Mouse (Mus musculus) layer of hippocampus, adult 18-20 months (tissue): ENCODE results near the gene Med4. TPM values are rescaled to one million over a fixed set of nuclear protein-coding genes. Genes with fewer than 3 reads are reported as not detected.

Experiments used
- DNase-seq, 2 experiments: peaks; one replicate each; pipeline ENCODE4 v3.0.0; 2022; ENCODE audit warnings: low spot score in 2 of 2
- long read RNA-seq: library from polyadenylated mRNA; stranded (forward); transcript quantifications from one replicate; pipeline ENCODE4 v2.0.0, GENCODE M21; 2021
- total RNA-seq, 2 experiments: library from RNA; stranded (reverse); gene quantifications; 2 replicates each; pipeline ENCODE4 v1.2.3; 2021

Gene Med4
- total RNA-seq = 10 to 100 TPM; 30.4 to 36.9 TPM
- long read RNA-seq, transcript Med4-201 (7 exons, 1,328 nt) = major isoform, 11 of 14 reads
- long read RNA-seq, partial matches to known transcripts = 2 of 14 reads
- long read RNA-seq, other reads (novel, unspliced or antisense) = 1 of 14 reads

DNA sequence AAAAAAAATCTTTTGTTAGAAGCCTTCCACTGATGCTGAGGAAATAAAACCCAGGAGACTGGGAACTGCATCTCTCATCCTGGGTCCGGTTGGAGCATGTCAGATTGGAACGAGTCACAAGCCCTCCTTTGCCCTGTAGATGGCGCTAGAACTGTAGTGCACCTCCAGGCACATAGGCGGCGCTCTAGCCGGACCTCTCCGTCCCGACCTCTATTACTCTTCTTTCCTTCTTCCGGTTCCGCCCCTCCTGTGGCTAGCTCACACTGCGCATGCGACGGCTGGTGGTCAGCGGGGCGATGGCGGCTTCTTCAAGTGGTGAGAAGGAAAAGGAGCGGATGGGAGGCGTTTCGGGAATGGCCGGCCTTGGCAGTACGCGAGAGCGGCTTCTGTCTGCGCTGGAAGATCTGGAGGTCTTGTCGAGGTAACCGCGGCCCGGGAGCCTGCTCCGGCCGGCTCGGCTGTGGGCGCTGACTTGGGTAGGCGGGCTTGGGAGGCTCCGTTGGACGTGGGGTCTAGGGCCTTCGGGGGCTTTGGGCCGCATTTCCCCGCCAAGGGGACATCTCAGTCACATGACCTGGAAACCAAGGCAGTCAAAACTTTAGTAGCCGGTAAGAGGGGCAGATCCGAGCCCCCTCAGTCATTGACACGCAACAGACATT is at the start of gene Med4:
TSS of gene Med4 (plus strand) at position 261 of the 659 bp plus-strand sequence.
- peak; percentile 94 to 98 for DNase-seq

DNA sequence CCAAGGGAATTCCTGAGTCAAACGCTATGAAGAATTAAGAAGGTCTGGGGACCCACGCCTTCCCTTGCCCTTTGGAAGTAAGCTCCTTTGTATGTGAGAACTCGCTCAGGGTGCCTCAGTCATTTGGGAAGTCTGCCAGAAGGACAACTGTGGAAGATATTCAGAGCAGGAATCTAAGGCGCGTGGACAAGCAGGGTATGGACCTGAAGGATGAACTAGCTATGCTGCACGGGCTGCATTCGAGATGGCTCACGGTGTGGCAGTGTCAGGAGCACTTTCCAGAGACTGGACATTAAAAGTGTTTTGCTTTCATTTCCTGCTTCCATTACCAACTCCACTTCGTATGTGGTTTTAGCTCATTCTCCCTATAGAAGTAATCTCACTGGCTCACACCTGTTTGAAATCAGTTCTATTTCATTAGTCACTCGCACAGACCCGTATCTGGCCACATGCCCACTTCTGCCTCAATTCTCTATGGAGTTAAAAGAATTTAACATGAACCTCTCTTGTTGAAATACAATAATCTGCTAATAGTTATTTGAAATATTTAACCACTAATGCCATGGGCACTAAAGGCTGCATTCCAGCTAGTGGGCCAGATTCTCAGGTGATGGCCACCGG is 49.2 kb upstream of the Med4 start:
- no peak for DNase-seq

DNA sequence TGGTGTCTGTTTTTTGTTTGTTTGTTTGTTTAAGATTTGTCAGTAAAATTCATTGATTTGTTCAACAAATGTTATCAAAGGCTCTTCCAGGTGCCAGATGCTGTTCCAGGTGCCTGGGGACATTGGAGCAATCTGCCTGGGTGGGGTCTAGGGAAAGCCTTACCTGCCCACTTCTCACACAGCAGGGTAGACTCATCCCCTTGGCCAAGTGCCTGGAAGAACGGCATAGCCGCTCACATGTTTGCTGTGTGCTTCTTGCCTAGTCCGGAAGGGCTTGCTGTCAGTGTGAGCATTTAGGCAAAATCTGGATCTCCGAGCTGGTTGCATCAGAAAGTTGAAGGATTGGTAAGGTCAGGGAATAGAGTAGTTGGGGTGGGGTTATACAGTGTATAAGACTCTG is 47.6 kb upstream of the Med4 start:
- no peak for DNase-seq

DNA sequence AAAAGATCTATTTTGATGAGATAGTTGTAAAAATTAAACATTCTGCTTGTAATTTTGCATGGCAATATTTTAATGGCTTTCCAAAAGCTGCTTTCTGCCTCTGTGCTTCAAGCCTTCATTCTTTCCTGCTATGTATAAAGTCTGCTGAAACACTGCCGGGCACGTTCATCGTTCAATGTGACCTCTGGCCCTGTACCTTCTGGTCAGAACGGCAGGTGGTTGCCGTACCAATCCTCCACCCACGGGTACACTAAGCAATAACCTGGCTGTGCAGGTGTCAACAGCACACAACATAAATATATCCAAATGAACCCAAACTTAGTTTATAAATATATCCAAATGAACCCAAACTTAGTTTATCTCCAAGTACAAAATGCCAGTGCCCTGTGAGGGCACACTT is 42.1 kb upstream of the Med4 start:
- DNase-seq = no peak

DNA sequence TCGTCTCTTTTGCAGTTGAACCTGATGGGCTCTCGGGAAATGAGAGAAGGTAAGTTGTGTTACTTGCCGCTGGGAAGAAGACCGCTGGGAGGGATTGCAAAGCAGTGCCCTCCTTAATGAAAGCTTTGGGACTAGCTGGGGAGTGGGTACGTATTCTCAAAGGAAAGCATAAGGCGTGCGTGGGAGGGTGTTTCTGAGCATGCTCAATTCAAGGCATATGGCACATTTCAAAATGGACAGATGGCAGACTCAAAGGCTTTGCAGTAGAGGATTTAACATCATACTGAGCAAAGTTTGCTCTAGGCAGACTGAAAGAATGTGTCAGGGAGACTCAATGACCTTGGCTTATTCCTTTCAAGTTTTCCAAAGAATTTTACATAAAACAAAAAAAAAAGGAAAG is 40.3 kb upstream of the Med4 start:
- peak; percentile 84 to 96 for DNase-seq

DNA sequence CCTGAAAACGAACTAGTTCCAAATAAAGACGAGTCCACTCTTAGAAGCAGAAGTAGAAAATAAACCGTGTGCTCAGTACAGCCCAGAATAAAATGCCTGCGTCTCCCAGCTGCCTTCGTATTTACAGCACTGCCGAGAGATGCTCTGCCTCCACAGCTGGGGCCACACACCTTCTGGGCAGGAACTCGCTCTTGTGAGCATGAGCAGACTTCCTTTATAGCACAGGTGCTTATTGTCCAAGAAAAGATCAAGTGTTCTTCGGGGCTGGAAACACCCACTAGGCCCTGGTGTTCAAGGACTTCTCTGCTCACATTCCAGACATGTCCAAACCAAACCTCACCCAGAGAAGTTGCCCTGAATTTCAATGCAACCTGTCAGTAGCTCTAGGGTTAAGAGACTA is 39.2 kb upstream of the Med4 start:
- no peak for DNase-seq

DNA sequence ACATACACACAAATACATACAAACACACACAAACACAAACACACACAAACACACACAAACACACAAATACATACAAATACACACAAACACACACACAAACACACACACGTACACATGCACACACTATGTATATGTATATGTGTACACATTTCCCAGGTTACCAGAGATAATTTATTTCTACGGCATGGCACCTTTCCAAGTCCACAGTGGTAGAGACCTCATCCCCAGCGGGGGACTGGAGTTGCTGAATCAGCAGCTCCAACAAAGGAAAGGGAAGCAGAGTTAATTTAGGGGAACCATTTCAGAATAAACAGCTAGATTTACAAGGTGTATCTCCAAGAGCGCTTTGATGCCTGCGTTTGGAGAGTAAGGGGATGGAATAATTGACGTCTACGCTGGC is 37.6 kb upstream of the Med4 start:
- no peak for DNase-seq

DNA sequence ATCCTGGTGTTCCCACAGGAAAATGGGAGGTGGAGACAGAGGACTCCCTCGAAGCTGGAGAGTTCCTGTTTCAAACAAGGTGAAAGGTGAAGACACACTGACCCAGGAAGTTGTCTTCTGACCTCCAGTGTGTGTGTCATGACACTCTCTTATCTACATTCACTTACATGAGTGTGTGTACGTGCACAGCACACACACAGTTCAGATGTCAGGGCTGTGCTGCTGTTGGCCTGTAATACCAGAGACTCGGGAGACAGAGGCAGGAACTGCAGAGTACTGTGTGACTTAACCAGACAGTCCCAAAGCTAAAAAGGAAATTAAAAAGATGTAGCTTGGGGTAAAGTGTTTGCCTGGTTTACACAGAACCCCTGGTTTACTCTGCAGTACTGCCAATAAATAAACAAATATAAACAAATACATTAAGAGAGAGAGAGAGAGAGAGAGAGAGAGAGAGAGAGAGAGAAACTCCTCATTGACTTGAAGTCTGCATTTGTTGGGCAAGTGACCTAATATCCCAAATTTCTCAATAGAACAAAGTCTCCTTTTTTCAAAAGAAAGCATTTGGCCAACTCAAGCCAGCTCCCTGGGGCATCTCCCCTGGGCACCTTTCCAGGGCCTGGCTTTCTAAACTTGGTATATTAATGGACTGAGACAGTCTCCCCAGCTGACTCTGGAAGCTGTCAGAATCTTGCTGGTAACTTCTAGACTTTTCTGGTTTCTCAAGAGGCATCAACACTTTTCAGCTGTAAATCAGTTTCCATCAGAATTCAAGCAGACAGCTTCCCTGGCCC is 36.0 kb upstream of the Med4 start:
- peak in 1 of 2 experiments; percentile 55 for DNase-seq

DNA sequence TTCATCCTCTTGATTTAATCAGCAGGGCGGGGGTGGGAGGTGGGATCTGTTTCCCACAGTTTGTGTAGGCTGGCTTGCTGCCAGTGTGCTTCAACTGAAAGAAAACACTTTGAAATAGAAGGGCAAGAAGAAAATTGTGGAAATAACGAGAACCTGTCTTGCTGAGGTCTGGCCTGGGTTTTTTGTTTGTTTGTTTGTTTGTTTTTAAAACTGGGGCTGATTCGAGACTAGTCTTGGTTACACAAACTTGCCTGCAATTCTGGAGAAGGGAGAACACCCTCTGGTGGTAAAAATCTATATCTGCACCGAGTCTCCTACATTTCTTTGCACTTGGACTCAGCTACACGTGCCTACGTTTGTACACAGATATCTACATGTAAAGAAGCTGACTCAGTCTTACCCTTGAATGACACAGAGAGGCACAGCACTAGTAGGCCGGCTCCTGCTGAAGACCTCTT is 35.2 kb upstream of the Med4 start:
- peak in 1 of 2 experiments; percentile 80 for DNase-seq

DNA sequence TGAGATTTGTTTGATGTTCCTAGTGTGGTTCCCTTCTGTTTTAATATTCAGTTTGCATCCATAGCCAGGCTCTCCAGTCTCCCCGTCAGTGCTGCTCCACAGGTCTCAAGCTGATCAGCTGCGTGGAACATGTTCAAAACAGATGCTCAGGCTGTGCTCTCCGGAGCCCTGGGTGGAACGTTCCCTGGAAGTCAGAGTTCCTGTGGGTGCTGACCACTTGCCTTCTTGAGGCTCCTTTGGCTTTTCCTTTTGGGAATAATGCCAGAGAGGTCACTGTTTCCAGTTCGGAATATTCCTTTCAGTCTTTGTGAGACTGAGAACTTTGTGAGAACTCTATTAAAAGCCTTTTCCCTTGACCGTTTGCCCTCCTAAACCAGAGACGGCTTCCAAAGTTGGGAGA is 34.3 kb upstream of the Med4 start:
- no peak for DNase-seq

DNA sequence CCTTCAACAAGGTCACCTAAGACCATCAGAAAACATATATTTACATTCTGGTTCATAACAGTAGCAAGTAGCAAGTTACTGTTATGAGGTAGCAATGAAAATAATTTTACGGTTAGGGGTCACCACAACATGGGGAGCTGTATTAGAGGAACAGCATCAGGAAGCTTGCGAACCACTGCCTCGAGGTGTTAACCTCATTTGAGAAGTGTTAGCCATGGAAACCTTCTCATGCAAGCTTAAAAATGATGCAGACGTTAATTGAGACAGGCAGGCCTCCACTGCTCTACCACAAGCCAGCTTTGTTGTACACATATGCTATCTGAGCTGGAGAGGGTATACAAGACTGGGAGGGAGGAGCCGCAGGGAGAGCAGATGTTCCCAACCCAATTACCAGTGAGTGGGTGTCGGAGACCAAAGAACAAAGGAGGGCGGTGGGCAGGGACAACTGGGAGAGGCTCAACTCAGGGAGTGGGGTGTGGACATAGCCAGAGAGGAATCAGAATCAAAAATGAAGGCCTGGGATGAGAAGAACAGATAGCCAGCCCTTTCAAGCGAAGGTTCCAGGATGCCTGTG is 33.4 kb upstream of the Med4 start:
- DNase-seq = peak in 1 of 2 experiments; percentile 59

DNA sequence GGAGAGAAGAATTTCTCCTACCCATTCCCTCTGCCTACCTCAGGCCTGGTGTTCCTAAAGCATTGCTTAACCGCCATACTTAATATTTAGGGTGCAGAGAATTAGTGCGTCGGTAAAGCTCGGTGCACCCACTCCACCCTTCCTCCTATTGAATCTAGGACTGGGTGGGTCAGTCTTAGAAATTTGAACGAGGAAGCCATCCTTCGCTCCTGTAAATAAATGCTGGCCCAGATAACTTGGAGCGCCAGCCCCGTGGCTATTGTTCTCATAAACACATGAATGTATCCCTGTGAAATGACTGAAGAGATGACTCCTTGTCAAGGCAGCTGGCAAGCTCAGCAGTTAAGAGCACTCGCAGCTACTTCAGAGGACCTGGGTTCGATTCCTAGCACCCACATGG is 32.7 kb upstream of the Med4 start:
- DNase-seq = no peak

DNA sequence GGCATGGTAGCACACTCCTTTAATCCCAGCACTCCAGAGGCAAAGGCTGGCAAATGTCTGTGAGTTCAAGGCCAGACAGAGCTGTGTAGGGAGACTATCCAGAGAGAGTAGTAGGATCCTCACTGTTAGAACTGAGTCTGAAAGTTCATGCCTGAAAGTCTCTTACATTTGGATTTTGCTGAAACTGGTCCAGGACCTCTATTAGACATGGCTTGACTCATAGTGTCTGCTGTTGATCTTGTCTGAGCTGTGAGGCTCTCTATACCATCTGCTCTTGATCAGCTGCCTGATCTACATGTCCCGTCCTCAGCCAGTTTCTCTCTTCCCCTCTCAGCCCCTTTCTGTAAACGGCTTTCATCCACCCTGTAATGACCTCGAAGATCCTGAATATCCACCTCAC is 31.5 kb upstream of the Med4 start:
- DNase-seq = no peak

DNA sequence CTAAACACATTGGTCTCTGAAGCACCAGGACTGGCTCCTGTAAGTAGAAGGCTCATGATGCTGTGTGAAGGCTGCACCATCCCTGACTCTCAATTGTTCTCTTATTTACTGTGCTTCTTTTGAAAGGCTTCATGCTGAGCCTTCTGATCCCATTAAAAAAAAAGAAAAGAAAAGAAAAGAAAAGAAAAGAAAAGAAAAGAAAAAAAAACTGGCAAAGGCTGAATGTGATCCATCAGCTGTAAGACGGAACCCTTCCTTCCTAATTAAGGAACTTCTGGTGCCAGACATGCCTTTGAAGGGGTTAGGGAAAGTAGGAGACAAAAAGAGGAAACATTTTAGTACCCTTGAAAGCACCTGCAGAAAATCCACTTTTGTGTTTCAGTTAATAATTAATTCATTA is 30.1 kb upstream of the Med4 start:
- DNase-seq = no peak

DNA sequence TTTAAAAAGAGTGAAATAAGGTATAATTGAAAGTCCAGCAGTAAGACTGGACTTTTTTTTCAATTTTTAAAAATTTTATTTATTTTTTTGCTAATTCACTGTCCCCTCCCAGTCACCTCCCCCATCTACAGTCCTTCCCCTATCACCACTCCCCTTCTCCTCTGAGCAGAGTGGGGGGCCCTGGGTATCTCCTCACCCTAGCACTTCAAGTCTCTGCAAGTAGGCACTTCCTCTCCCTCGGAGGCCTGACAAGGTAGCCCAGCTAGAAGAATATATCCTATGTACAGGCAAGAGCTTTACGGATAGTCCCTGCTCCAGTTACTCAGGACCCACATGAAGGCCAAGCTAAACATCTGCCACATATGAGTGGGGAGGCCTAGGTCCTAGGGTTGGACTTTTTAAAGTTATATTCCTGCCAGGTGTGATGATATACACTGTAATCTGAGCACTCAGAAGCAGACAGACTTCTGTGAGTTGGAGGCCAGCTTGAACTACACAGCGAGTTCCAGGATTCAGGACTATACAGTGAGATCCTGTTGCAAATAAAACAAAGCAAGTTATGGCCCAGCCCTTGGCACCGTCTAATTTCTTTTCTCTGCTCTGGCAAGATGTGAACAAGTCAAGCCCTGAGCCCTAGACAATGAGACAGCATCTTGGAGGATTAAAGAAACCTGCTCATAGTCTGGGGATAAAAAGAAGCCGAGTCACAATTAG is 26.2 kb upstream of the Med4 start:
- no peak for DNase-seq

DNA sequence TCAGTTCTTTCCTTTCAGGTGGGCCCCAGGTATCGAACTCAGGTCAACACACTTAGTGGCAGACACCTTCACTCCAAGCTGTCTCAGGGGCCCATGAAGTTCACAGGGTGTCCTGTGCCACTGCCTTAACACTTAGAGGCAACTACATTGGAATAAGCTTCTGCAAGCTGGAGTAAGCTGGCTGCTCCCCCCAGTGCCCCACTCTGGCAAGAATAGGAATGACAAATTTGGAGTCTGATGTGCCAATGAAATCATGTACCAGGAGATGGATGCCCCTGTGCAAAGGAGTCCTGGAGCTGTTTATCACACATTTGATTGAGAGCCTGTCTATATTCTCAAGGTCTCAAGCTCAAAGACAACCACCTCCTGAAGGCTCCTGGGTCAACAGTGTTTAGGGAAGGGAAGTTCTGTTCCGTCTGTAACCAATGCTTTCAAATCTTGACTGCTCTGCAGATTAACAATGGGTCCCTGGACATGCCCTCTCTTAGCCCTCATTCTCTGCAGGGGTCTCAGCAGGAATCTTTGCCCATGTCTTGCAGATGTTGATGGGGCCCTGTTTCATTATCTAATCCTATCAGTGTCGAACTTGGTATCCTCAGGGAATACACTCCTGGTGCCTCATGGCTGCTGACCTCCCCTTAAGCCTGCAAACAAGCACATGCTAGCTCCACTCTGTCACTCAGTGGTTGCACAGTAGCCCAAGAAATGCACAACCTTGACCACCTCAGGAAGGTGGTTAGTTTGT is 25.3 kb upstream of the Med4 start:
- DNase-seq = peak in 1 of 2 experiments; percentile 57

DNA sequence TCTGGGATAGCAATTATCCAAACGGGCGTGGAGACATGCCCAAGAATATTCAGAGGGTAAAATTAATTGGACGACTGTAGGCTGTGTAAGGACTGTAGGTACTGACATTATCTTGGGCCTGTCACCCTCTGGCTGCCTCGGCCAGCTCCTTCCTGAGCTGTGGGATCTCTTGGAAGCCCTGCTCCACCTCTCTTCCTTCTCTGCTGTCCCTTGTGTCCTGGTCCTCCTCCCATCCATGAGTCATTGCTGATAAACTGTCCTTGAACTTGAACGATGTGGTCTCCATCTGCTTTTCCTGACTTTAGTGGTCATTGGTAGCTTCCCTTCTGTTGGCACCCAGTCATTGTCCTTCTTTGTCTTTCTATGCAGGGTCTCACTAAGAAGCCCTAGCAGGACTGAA is 23.2 kb upstream of the Med4 start:
- DNase-seq = no peak

DNA sequence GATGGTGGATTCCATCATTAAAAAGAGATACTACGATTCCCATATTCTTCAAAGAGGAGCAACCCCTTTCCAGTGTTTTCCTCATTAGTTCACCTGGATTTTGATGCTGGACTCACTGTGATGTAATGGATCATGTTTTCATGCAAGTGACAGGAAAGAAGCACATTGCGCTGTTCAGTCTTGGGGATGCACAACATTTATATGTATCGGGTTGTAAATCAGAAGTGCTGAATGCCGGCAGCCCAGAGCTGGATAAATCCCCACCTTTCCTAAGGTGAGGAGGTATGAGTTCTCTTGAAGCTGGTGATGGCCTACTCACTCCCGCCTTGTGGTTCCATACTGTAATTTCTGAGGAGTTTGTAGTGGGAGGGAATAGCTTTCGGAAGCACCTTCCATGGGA is 16.5 kb upstream of the Med4 start:
- no peak for DNase-seq

DNA sequence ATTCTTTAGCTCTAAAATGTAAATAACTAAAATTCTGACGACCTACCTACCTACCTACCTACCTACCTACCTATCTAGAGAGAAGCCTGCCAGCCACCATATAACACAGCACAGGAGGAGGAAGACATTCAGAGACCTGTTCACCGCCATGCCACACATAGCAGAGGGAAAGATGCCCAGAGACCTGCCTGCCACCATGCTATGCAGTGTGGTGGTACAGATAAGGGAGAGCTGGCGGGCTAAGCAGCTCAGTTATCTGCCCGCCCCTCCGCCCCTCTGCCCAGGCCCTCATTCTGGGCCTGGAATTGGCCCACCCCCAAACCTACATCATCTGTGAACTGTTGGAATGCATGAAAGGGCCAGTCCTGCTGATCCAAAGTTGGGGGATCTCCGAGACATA is 15.7 kb upstream of the Med4 start:
- DNase-seq = no peak

DNA sequence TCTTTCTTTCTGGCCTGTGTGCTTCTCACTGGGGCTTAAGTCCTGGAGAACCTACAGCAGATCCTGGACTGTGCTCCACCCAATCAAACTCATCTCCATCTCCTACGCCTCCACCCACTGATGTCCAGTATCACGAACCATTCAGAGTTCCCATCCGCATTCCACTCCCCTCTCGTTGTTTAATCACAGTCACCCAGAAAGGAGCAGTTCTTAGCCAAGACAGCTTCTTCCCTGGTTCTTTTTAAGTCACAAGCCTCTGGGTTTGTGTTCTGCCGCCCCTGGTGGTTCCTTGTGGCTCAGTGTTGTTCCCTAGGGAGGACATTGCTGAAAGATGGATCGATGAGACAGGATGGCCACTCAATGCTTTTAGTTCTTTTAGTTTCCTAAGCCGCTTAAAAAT is 14.1 kb upstream of the Med4 start:
- DNase-seq = no peak
